Mouse (Mus musculus) kidney, adult 8-10 months (tissue): ENCODE data around the gene Fbxo36.
A peak's percentile ranks its signal among the peaks of the same experiment; 100 is the strongest.

Experiments
- DNase-seq, 2 experiments: peaks; one replicate each; pipeline ENCODE4 v3.0.0; 2022

Gene Fbxo36

GRCm38 (mm10) chr1:84839309-84840017 lies at the start of gene Fbxo36:
Gene Fbxo36 (plus strand): TSS chr1:84839841.
- DNase-seq, result peak; percentile 92 to 93

- no peak for DNase-seq
These were observed 48.2 kb upstream of the Fbxo36 start for GRCm38 (mm10) chr1:84791393-84791792.

DNA sequence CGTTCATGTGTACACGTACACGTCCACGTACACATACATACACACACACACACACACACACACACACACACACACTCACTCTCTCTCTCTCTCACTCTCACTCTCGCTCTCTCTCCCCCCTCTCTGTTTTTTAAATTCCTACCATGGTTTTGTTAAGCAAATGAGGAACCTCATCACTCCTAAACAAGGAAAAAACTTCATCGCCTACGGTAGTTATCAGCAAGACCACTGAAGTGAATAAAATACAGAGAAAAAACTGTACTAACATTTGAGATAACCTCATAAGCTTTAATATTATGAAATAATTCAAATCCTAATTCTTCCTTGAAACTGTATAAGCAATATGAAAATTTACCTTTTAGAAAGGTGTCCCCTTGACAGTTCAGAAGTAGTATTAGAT lies 44.3 kb upstream of the Fbxo36 start:
- no peak for DNase-seq

DNA sequence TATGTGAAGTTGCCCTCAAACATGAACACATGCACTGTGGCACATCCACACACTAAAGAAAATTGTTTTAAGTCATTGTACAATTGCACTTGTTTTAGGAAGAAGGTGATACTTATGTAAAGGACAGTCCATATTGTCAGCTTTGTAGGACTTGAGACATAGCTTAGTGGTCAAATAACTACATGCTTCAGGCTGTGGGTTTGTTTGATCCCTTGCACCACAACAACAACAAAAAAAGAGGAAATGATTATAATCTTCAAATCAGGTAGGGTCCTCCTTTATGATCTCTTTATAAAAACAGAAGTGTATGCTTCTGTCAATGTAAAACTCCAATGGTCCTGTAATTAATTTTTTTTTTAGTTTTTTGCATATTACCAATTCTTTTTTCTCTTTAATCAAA lies 40.5 kb upstream of the Fbxo36 start:
- no peak for DNase-seq

GRCm38 (mm10) chr1:84803788-84804187 lies 35.9 kb upstream of the Fbxo36 start:
- DNase-seq, result no peak

- no peak for DNase-seq
These were observed 22.0 kb upstream of the Fbxo36 start for GRCm38 (mm10) chr1:84817596-84817995.

GRCm38 (mm10) chr1:84825091-84825490 lies 14.6 kb upstream of the Fbxo36 start:
- no peak for DNase-seq

DNA sequence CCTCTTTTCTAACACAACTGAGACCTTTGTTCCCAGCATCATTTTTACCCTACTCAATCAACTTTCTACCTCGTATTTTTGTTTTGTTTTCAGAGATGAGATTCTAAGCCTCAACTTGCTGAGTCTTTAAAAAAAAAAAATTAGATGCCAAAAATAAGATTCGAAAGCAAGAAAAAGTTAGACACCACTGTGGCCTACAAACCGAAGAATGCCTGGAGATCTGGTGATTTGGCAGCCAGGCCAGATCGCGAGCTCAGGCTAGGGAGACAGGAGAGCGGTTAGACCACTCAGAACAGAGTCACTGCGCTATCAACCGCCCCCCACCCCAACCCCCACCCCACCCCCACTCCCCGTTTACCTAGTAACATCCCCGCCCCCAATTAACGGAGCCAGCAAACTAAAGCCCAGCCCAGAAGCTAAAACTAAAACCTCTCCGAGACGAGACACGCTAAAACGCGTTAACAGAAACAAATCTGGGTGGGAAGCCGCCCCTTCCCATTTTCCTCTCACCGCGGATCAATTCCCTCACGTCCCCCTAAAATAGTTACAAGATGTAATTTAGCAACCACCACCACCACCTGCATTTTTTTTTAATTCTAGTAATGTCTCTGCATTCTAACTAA lies 2.0 kb upstream of the Fbxo36 start:
- DNase-seq, result no peak

- DNase-seq, result no peak
These were observed 1.5 kb upstream of the Fbxo36 start for GRCm38 (mm10) chr1:84838156-84838555.

- peak; percentile 58 to 61 for DNase-seq
These were observed 955 bp upstream of the Fbxo36 start for GRCm38 (mm10) chr1:84838621-84839151.

DNA sequence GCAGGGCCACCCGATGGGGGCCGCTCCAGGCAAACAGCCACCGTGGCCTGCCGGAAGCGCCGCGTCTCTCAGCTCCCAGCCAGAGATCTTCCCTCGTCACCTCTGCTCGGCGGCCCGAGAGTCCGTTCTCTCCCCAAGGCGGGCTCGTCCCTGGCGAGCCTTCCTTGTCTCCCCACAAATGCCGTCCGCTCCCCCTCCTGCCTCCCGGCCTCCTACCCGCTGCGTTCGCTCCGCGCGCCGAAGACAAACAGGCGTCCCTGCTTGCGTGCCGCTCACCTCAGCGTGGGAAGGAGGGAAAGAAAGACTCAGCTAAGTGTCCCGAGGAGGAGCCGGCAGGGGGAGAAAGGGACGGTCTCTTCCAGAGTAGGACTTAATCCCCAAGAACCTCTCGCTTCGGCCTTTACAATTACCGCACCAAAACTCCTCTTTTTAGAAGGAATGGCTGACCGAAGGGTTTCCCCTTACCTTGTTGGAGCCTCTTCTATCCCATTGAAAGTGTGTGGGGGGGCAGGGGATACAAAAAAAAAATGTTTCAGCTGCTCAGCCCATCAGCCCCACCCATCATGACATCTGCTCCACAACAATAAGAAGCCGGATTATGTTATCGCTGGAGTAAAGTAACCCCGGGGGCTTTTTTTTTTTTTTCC lies 500 bp downstream of the Fbxo36 start, which contains the start of gene Trip12:
TSS of gene Trip12 (minus strand) at position 499 of the 647 bp plus-strand sequence.
- DNase-seq, result no peak

GRCm38 (mm10) chr1:84841061-84841460 lies 1.4 kb downstream of the Fbxo36 start:
- no peak for DNase-seq

DNA sequence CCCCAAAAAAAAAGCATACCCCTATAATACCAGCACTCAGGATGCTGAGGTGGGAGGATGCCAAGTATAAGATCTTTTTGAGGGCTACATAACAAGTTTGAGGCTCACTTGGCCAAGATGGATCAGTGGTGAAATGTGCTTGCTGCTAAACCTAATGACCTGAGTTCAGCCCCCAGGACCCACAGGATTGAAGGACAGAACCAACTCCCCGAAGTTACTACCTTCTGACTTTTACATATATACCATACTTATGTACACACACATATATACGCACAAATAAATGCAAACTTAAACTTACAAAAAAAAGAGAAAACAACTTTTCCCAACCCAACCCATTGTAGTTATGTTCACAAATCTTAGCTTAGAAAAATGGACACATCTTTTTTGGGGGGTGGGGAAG lies 3.7 kb downstream of the Fbxo36 start:
- DNase-seq, result no peak

DNA sequence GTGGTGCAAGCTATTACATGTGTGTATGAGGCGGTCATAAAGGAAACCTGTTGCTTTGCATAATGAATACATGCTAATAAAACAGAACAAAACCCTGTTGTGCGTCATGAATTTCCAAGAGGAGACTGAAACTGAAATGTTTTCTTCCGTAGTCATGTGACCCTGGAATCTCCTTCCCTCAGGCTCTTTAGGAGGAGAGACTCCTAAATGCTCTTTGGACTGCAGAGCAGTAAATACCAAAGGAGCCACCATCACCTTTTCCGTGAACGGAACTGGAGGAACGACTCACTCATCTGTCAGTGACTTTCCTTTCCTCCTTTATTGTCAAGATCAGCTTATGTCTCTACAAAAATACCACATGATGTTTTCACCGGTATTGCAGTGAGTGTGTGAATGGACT lies 8.1 kb downstream of the Fbxo36 start:
- no peak for DNase-seq

DNA sequence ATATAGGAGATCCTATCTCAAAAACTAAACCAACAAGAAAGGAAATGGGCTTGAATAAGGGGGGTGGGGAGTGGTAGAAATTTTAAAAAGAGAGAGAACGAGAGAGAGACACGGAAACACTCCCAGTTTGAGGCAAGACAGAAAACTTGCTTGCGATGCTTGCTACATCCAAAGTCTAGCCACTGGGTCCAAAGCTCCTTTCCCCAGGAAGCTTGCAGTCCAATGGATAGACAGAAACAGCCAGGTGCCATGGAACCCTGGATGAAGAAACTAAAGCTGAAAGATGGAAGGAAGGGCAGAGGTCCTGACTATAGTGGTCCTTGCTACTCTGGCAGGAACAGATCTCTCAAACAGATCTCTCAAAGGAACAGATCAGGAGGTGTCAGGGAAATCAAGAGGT lies 8.7 kb downstream of the Fbxo36 start:
- no peak for DNase-seq

DNA sequence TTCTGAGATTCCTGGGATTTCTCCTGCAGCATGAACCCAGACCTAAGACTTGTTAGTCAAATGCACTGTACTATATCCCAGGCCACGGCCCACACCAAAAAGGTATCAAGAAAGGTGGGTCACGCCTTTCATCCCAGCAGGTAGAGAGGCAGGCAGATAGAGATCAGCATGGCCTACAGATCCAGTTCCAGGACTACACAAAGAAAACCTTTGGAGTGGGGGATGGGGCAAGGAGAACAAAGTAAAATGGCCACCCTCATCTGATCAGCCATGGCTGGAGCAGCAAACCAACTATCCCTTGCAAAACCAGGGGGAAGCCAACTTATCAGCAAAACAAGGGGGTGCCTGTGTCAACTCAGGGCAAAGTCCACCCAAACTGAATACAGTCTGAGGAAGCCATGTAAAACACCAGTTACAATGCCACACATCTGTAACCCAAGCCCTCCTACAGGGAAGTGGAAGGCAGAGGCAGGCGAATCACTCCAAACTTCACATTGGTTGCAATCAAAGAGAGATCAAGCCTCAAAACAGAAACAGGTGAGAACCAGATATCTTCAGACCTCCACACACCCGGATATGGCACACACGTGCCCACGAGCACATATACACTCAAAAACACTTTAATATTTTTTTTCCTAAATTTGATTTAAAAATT lies 9.3 kb downstream of the Fbxo36 start:
- no peak for DNase-seq

GRCm38 (mm10) chr1:84849804-84850203 lies 10.2 kb downstream of the Fbxo36 start:
- DNase-seq, result no peak

DNA sequence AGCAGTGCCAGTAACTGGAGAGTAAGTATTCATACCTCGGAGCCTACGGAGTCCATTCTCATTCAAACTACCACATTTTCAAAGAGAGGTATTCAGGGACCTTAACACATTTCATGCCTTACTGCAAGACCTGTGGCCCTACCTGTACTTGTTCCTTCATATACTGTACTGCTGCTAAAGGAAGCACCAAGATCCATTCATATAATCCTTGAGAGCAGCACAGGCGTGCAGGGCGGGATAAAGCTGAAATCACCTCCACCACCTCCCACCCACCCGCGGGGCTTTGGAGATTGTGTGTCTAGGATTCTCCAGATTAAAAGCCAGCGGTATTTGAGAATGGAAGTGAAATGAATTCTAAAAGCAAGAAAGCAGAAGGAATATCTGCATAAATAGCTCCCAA lies 10.8 kb downstream of the Fbxo36 start:
- no peak for DNase-seq

DNA sequence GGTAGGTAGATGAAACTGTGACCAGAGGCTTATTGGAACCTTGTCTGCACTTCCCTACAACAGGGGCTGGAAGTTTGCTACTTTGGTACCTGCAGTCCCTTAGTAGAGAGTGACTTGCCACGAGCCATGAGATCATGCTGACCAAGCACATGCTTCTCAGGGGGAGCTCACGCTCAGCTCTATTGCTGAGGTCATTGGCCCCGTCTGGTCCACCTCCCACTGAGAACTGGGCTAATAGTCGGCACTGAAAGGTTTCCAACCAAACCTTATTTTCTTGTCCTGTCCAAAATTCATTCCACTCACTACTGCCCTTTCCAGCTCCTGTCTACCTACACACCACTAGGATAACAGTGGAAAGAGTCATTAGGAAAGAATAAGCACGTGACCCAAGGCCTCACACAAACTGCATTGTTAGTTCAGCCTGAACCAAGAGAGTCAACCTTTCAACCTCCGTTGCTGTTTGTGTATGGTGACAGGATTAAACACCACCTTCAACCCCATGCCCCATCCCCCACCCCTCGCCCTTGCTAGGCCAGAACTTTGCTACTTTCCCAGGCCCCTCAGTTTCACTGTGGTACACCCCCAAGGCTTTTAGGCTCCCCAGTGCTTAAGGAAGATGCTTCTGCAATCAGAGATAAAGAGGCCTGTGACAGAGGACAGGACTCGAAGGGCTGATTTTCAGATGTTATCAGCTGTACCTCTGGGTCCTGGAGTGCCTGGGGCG lies 12.0 kb downstream of the Fbxo36 start:
- DNase-seq, result peak; percentile 78 to 82

DNA sequence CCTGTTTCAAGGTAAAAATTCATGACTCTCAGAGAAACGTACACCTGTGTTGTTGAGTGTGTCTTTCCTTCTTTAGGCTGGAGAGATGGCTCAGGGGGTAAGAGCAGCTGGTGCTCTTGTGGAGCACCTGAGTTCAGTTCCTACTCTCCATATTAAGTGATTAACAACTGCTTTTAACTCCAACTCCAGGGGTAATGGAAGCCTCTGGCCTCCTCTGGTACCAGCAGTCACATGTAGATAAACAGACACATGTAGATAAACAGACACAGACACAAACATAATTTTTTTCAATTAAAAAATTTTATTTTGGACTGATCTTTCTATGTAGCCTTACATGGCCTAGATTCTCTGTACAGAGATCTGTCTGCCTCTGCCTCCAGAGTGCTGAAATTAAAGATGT lies 14.1 kb downstream of the Fbxo36 start:
- no peak for DNase-seq

- no peak for DNase-seq
These were observed 15.3 kb downstream of the Fbxo36 start for GRCm38 (mm10) chr1:84854966-84855365.

- no peak for DNase-seq
These were observed 16.1 kb downstream of the Fbxo36 start for GRCm38 (mm10) chr1:84855756-84856155.

- DNase-seq, result no peak
These were observed 20.0 kb downstream of the Fbxo36 start for GRCm38 (mm10) chr1:84859597-84859996.
